8 mouse cellular contexts compared by ENCODE assay signal in the genomic region with DNA sequence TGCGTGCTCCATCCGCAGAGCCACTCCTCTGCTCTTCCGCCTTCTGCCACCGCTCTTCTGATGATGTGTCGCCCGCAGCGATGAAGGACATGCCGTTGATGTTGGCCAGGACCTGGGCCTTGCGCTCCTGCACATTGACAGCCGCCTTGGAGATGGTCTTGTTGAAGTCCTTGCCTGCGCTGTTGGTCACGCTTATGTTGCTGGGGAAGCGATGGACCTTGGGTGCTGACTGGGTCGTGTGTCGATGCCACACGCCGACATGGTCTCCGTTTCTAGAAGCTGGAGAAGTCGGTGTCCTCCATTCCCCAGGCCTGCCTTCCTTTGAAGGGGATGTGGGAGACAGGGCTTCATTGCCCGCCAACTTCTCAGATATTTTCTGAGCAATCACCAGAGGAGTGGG. TPM values are rescaled to one million over a fixed set of nuclear protein-coding genes. Genes with fewer than 3 reads are reported as not detected.
DNase-seq lines count a peak whose midpoint lies in the region; ATAC-seq lines count a peak whose summit lies in the region.

No protein-coding gene starts in this region.

- peaks cover 3% of the 10 kb centered on the region; the same call in 1 of the 2 replicates for H3K9me3 ChIP-seq in lung, embryonic 16.5 days (ENCODE audit: control insufficient read depth, low read length)
- H3K9me3 ChIP-seq in forebrain, embryonic 12.5 days, result no peaks in the 10 kb centered on the region
- H3K9me3 ChIP-seq in limb, embryonic 10.5 days (replicated peaks), result no peaks in the 10 kb centered on the region
- H3K9me3 ChIP-seq in neural tube, embryonic 15.5 days (replicated peaks), result no peaks in the 10 kb centered on the region

- no peak for ATAC-seq in lung, embryonic 16.5 days (ENCODE audit: low read depth)
- no peak for ATAC-seq in forebrain, embryonic 12.5 days (ENCODE audit: low FRiP score)
- ATAC-seq in neural tube, embryonic 15.5 days (ENCODE audit: low FRiP score), result 0 out of 2 replicates have a peak, but pooled peaks have one; percentile 11

- peak overlapping the region; percentile 56 for H3K4me3 ChIP-seq in lung, embryonic 16.5 days (ENCODE audit: low read length)
- peak overlapping the region; percentile 49 for H3K4me3 ChIP-seq in forebrain, embryonic 12.5 days (replicated peaks)
- peak overlapping the region; percentile 57 for H3K4me3 ChIP-seq in limb, embryonic 10.5 days
- H3K4me3 ChIP-seq in neural tube, embryonic 15.5 days (replicated peaks), result peak overlapping the region; percentile 46

- H3K9ac ChIP-seq in lung, embryonic 16.5 days (ENCODE audit: low read length), result peak overlapping the region; percentile 69
- H3K9ac ChIP-seq in forebrain, embryonic 12.5 days, result peak overlapping the region; percentile 47
- peak overlapping the region; percentile 48 for H3K9ac ChIP-seq in neural tube, embryonic 15.5 days (replicated peaks)

- peaks cover 10% of the 10 kb centered on the region for H3K27me3 ChIP-seq in lung, embryonic 16.5 days (ENCODE audit: control insufficient read depth, insufficient read depth, low read depth, low read length)
- H3K27me3 ChIP-seq in forebrain, embryonic 12.5 days, result peaks cover 21% of the 10 kb centered on the region
- H3K27me3 ChIP-seq in limb, embryonic 10.5 days (ENCODE audit: low read depth, poor library complexity, severe bottlenecking), result peaks cover 57% of the 10 kb centered on the region
- peaks cover 18% of the 10 kb centered on the region; the same call in 1 of the 2 replicates for H3K27me3 ChIP-seq in neural tube, embryonic 15.5 days (replicated peaks)

- H3K4me1 ChIP-seq in lung, embryonic 16.5 days (replicated peaks; ENCODE audit: control insufficient read depth, insufficient read depth, low read length), result peaks cover 30% of the 10 kb centered on the region
- peaks cover 12% of the 10 kb centered on the region for H3K4me1 ChIP-seq in forebrain, embryonic 12.5 days
- H3K4me1 ChIP-seq in limb, embryonic 10.5 days, result peaks cover 30% of the 10 kb centered on the region
- H3K4me1 ChIP-seq in neural tube, embryonic 15.5 days, result peaks cover 11% of the 10 kb centered on the region

- peak overlapping the region; percentile 82 for H3K4me2 ChIP-seq in lung, embryonic 16.5 days (ENCODE audit: low read depth, low read length)
- peak overlapping the region; percentile 91 for H3K4me2 ChIP-seq in forebrain, embryonic 12.5 days
- H3K4me2 ChIP-seq in neural tube, embryonic 15.5 days, result peak overlapping the region; percentile 87

- WGBS in lung, embryonic 16.5 days, result 28% methylated on average over 20 of the region's 20 CpGs
- WGBS in forebrain, embryonic 12.5 days, result 45% methylated on average over 20 of the region's 20 CpGs
- 39% methylated on average over 20 of the region's 20 CpGs for WGBS in limb, embryonic 10.5 days
- WGBS in neural tube, embryonic 15.5 days, result 46% methylated on average over 20 of the region's 20 CpGs

- DNase-seq in lung, postnatal 4 days, result no peak
- no peak for DNase-seq in limb, embryonic 10.5 days (ENCODE audit: low spot score)
- DNase-seq in urinary bladder, postnatal 36 days (ENCODE audit: low spot score in 2 of 2), result no peak
- DNase-seq in cerebellum, postnatal 36 days, result no peak
- DNase-seq in frontal cortex, postnatal 10 days (ENCODE audit: low spot score in 2 of 2), result no peak

- 0 out of 2 replicates have a peak, but pooled peaks cover 2% of the 10 kb centered on the region for H3K36me3 ChIP-seq in lung, embryonic 16.5 days (ENCODE audit: control insufficient read depth, insufficient read depth, low read length)
- H3K36me3 ChIP-seq in forebrain, embryonic 12.5 days (replicated peaks), result no peaks in the 10 kb centered on the region
- no peaks in the 10 kb centered on the region for H3K36me3 ChIP-seq in limb, embryonic 10.5 days
- no peaks in the 10 kb centered on the region for H3K36me3 ChIP-seq in neural tube, embryonic 15.5 days

- no peak overlapping the region for H3K27ac ChIP-seq in lung, embryonic 16.5 days (ENCODE audit: low read length)
- no peak overlapping the region for H3K27ac ChIP-seq in forebrain, embryonic 12.5 days
- H3K27ac ChIP-seq in limb, embryonic 10.5 days, result peak overlapping the region; percentile 71; the same call in 1 of the 2 replicates
- H3K27ac ChIP-seq in neural tube, embryonic 15.5 days (replicated peaks), result no peak overlapping the region

RNA-seq across cellular contexts. Expression of a gene that starts 29.3 kb away (rescaled TPM):
- 8.0 and 8.8 TPM in 2 replicates for polyA plus RNA-seq in lung, embryonic 16.5 days (2015; fragmentation: Nextera tagmentation; extraction: Ambion mirVana)
- 2.6 and 3.1 TPM in 2 replicates for polyA plus RNA-seq in forebrain, embryonic 12.5 days (2016; fragmentation: Nextera tagmentation; extraction: Ambion mirVana)
- 4.2 and 5.1 TPM in 2 replicates for polyA plus RNA-seq in limb, embryonic 10.5 days (2016; fragmentation: Nextera tagmentation; extraction: Ambion mirVana)
- polyA plus RNA-seq in neural tube, embryonic 15.5 days (2015; fragmentation: Nextera tagmentation; extraction: Ambion mirVana), result 14.5 and 18.8 TPM in 2 replicates
